Mouse (Mus musculus): ENCODE results near the gene Dkkl1.

Gene Dkkl1

DNA sequence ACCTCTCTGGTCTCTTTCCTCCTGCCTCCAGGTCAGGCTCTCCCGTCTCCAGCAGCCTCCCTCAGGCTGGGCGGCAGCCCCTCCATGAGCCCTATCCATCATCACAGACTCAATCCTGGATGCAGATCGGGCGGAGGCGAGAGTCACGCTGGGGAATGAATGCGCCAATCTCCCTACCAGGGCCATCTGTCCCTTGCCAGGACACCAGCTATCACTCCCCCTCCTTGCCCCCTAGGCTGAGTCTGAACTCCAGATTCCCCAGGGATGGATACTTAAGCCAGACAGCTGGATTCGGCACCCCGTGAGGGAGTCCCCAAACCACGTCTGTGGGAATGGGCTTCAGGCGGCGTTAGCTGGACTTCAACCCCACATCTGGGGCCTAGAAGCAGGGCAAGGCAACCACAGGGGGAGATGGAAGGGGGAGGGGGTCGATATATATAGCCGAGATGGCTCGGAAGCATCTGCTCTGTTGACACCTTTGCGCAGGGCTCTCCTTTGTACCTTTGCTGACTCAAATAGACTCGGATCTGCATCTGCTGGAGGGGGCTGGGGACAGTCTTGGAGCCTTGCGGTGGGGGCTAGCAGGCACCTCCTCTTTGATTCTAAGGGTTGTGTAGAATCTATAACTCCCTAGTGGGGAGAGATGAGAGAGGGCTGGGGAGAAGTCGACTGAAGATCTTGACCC is 44.0 kb downstream of the Dkkl1 start:
- DNase-seq (ENCODE audit: low read depth, low spot score): no peak

DNA sequence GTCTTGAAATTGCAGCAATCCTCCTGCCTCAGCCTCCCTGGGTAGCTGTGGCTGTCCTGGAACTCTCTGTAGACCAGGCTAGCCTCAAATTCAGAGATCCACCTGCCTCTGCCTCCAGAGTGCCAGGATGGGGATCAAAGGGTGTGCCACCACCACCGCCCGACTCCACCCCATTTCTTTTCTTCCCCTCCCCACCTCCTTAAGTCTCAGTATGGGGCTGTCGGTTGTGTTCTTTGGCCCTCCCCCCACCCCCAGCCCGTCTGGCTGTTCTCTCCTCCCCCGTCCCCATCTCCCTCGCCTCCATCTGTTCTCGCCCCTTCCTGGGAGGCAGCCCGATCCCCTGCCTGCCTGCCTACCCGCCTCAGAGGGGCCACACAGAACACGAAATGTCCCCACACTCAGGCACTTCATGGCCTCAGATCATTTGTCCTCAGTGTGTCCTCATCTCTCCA is 45.0 kb downstream of the Dkkl1 start:
- no peak for DNase-seq (ENCODE audit: low read depth, low spot score)

DNA sequence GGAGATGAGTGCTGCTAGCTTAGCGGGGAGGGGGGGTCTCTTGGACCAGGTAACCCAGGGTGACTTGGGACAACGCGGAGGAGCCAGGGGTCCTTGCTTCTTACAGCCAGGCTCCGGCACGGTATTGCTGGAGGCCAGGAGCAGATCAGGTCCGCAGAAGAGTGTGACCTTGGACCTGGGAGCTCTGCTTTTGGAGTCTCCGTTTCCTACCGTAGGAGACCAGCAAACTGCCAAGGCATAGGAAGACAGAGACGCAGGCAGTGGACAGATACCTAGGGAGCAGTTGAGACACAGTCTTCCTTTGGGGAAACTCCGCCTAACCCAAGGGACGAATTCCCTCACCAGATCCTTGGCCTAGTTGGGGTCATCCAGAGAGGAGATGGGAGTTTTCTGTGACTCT is 46.2 kb downstream of the Dkkl1 start:
- DNase-seq (ENCODE audit: low read depth, low spot score): no peak

DNA sequence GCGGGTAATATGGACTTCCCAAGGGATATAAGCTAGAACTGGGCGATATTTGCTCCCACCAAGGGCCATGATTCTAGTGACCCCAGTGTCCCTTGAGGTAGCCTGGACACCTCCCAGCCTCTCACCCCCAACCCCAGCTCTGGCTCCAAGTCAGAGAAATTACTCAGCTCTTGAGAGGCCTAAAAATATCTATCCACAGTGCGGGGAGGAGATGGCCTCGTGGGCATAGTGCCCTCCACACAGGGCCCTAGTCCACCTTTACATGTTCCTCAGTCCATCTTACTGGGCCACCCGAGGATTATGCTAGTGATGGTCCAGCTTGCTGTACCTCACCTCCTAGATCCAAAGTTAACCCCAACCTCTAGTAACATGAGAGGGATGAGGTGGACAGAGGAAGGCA is 47.1 kb downstream of the Dkkl1 start:
- no peak for DNase-seq (ENCODE audit: low read depth, low spot score)

DNA sequence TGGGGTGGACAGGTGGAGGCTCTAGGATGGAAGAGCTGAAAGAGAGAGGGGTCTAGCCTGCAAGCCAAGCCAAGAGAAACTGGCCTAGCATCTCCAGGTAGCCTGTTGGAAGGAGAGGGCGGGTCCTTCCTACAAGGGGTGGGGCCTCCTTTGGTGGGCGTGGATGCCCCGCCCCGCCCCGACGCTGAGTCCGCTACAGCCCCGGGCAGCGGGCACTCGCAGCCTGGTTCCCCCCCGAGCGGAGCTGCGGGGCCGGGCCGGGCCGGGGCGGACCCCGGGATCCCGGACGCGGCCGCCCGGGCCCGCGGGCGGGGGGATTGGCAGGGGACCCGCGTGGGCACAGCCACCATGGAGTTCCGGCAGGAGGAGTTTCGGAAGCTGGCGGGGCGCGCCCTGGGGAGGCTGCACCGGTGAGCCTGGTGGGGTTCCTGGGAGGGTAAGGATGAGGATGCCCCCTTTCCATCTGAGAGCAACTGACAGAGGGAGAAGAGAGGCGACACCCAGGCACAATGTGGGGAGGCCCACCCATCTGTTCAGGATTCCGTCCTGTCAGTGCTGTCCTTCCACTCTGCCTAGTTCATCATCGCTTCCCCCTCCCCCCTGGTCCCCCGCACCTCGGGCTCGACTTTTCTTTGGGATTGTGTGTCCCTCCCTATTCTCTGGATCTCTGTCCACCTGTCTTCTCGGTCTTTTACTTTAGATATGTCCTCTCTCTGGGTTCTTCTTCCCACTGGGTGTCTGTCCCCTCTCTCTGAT is 48.0 kb downstream of the Dkkl1 start, which contains the start of gene Slc17a7:
TSS of gene Slc17a7 (plus strand) at position 215 of the 756 bp plus-strand sequence.
- no peak for DNase-seq (ENCODE audit: low read depth, low spot score)

DNA sequence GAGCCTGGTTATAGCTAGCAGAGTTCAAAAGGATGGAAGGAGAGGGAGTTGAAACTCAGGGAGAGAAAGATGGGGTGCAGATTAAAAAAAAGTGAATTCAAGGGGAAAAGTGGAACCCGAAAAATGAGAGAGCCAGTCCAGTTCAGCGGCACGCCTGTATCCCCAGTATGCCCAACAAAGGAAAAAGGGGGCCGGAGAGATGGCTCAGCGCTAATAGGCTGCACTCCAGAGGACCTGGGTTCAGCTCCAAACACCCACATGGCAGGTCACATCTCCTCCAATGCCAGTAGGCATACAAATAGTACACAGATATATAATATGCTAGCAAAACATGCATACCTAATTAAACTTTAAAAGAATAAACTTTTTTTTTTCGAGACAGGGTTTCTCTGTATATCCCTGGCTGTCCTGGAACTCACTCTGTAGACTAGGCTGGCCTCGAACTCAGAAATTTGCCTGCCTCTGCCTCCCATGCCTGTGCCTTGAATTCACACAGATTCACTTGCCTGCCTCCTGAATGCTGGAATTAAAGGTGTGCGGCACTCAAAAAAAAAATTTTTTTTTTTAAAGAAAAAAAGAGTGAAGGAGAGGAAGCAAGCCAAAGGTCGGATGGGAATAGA is 48.8 kb downstream of the Dkkl1 start:
- DNase-seq (ENCODE audit: low read depth, low spot score): no peak

DNA sequence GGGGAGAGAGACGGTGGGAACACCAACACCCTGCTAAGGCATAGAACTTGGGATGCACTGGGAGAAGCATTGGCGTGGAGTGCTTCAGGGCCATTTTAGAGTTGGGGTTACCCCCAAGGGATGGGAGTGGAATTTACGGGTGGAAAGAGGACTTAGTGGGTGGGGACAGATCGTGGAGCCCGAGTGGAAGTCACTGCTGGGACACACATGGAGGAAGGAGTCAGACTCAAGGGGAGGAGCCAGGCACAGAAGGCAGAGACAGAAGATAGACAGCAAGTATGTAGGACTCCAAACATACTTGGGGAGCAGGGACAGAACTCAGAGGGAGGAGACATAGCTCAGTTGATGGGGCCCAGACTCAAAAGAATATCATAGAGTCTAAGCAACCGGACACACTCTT is 49.4 kb downstream of the Dkkl1 start:
- no peak for DNase-seq (ENCODE audit: low read depth, low spot score)

DNA sequence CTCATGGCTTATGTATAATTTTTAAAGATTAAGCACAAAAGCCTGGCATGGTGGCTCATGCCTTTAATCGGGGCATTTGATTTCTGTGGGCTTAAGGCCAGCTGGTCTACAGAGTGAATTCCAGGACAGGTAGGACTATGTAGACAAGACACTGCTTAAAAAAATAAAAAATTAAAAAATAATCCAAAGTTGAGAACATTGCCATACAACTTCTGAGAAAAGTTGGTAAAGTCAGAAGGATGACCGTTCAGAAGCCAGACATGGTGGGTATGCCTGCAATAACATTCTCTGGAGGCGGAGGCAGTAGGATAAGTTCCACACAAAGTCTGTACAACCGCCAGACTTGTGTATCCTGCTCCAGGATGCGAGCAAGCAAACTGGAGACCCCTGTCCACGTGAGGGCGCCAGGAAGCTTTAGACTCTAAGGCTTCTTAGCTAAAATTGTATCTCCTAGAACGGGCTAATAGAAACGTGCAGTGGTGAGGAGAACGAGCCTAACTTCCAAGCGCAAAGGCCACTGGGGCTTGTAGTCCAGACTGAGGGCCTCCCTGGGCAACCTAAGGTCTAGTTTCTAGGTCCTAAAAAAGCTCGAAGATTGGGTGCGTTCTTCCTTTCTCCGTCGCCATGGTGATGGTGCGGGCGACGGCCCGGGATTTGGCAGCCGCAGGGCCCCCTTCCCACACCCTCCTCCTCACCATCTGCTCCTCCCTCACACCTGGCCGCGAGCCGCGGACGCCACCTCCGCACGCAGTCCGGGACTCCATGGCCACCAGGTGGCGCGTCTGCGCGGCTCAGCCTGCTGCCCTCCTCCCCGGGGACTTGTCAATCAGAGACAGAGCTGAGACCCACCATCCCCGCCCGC is 50.1 kb downstream of the Dkkl1 start:
- DNase-seq (ENCODE audit: low read depth, low spot score): peak; percentile 52

DNA sequence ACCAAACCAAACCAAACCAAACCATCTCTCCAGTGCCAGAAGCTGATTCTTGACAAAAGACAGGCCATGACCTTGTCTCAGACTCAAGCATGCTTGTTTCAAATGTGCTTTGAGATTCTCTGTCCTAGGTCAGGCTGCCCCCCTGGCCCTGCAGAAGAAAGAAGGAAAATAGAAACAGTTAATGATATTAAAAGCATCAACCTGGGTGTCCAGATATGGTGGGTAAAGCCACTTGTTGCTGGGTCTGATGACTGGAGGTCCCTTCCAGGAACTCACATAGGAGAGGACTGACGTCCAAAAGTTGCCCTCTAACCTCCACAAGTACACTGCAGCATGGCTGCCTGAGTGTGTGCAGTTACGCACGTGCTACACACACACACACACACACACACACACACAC is 51.1 kb downstream of the Dkkl1 start:
- DNase-seq (ENCODE audit: low read depth, low spot score): no peak

DNA sequence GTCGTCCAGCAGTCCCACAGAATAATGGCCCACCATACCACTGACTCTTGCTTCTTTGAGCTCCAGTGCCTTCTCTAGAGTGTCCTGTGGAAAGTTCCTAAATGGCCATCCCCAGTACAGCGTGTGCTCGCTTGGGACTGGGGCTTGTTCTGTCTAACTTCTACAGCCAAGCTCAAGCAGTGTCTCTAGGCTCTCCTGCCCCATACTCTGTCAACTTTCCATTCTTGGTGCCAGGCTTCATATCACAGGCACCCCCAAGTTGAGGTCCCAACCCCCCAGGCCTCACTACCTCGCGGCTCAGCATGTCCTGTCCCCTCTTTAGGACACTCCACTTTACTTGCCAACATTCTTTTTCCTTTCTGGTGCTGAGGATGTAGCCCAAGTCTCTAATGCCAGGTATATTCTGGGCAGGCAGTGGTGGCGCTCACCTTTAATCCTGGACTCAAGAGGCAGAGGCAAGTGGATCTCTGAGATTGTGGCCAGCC is 51.6 kb downstream of the Dkkl1 start:
- DNase-seq (ENCODE audit: low read depth, low spot score): no peak

DNA sequence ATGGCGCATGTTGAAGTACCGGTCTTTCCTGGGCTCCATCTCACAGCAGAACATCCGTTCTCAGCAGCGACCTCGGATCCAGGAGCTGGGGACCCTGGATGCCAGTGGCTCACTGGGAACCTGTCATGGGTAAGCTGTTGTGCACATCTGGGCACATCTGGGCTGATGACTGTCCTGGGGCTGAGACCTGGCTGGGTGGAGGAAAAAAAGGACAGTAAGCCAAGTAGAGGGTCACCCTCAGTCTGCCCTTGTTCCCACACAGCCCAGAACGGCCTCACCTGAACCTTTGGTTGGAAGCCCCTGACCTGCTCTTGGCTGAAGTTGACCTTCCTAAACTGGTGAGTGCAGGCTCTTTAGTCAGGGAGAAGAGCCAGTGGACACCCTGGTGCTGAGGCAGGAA is 53.0 kb downstream of the Dkkl1 start:
- no peak for DNase-seq (ENCODE audit: low read depth, low spot score)
